Mouse (Mus musculus) kidney, embryonic 14.5 days (tissue): ENCODE measurements around the gene Lpin3. TPM values are rescaled to one million over a fixed set of nuclear protein-coding genes. Genes with fewer than 3 reads are reported as not detected.

Source experiments
- ATAC-seq: fragments of 200-750 bp; cut with Nextera tagmentation; 2 replicates; pipeline ENCODE4 v1.8.0; 2017; ENCODE audit warnings: moderate number of reproducible peaks, mild to moderate bottlenecking, moderate TSS enrichment, moderate library complexity; ENCODE audit not compliant: low FRiP score, low TSS enrichment
- H3K27ac ChIP-seq: fragments of 300-500 bp; sonication (generic); 2 replicates; pipeline ENCODE4 v1.5.1; 2014; ENCODE audit warnings: low read depth, mild to moderate bottlenecking, low read length, moderate library complexity, mixed read lengths
- H3K27me3 ChIP-seq: fragments of 300-500 bp; sonication (generic); 2 replicates; pipeline ENCODE4 v1.6.1; 2014; ENCODE audit warnings: mild to moderate bottlenecking, low read length; ENCODE audit not compliant: control insufficient read depth, insufficient read depth
- H3K36me3 ChIP-seq: fragments of 300-500 bp; sonication (generic); 2 replicates; pipeline ENCODE4 v1.6.1; 2014; ENCODE audit warnings: low read length, mixed read lengths; ENCODE audit not compliant: control insufficient read depth, insufficient read depth
- H3K4me1 ChIP-seq: fragments of 300-500 bp; sonication (generic); 2 replicates; pipeline ENCODE4 v1.6.1; 2014; ENCODE audit warnings: low read length, mixed read lengths; ENCODE audit not compliant: control insufficient read depth, insufficient read depth
- H3K4me2 ChIP-seq: fragments of 300-500 bp; sonication (generic); replicated peaks from 2 replicates; pipeline ENCODE4 v1.6.1; 2014; ENCODE audit warnings: low read depth, mild to moderate bottlenecking, low read length
- H3K4me3 ChIP-seq: fragments of 300-500 bp; sonication (generic); 2 replicates; pipeline ENCODE4 v1.5.1; 2014; ENCODE audit warnings: mild to moderate bottlenecking, low read length
- H3K9ac ChIP-seq: fragments of 300-500 bp; sonication (generic); 2 replicates; pipeline ENCODE4 v1.6.1; 2014; ENCODE audit warnings: low read depth, mild to moderate bottlenecking, low read length, moderate library complexity
- H3K9me3 ChIP-seq: fragments of 300-500 bp; sonication (generic); 2 replicates; pipeline ENCODE4 v1.6.1; 2016; ENCODE audit warnings: low read length; ENCODE audit not compliant: control insufficient read depth
- WGBS: fragments of 180-500 bp; shearing (Covaris S2); extraction: QIAGEN DNeasy Blood & Tissue Kit; methylation state at CpG from one replicate; pipeline ENCODE4 v1.1.7; 2014; 5-methylcytosine and 5-hydroxymethylcytosine counted together
- polyA plus RNA-seq: library from polyadenylated mRNA; unstranded; fragments of >200 nt; fragmentation: Nextera tagmentation; extraction: Ambion mirVana; gene quantifications from 2 replicates; pipeline ENCODE4 v1.2.1, GENCODE M21; 2014

The Lpin3 gene
- polyA plus RNA-seq, 1 experiment from 2014 or later = 1.9 TPM

DNA sequence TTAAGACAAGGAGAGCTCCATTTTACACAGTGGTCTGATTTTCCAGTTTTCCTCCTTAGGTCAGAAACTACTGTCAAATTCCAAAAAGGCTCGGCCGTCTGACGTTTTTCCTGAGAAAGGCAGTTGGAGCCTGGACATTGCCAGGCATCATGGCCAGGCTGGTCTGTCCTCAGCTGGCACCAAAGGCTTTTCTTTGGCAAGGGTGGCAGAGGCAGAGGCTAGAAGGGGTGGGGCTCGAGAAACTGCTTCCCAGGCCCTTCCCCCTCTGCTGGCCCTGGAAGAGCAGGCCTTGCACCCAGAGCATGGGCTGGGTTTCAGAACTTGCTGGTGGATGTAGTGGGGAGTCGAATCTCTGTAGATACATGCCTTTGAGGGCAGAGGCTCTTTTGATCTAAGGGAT is 2.0 kb downstream of the Lpin3 start:
- H3K27ac ChIP-seq = no peak overlapping the region
- no peaks in the 10 kb centered on the region for H3K9me3 ChIP-seq
- H3K9ac ChIP-seq = no peak overlapping the region
- no peaks in the 10 kb centered on the region for H3K36me3 ChIP-seq
- H3K27me3 ChIP-seq = no peaks in the 10 kb centered on the region
- no peak overlapping the region for H3K4me2 ChIP-seq
- 78% methylated on average over 5 of the region's 5 CpGs for WGBS
- H3K4me1 ChIP-seq = no peaks in the 10 kb centered on the region
- no peak for ATAC-seq
- H3K4me3 ChIP-seq = no peak overlapping the region

DNA sequence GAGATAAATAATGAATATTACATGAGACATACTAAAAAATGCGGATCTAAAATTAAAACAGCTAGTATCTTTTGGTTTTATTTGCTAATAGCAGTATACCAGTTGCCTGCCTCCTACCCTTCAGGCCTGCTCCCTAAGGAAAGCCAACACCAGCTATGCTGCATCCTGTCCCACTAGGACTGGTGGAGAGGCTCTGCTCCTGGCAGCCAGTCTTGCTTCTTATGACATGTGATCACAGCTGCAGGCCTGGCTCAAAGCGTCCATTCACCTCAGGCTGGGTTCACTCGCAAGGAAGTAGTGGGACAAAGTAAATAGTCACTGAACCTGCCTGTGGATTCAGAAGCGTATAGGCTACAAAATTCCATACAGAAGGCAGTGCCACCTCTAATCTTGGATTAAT is 3.4 kb downstream of the Lpin3 start:
- ATAC-seq = no peak
- Histone ChIP-seq H3K27ac (no peak overlapping the region), H3K4me2 (no peak overlapping the region), H3K9me3 (no peaks in the 10 kb centered on the region), H3K4me1 (no peaks in the 10 kb centered on the region), H3K9ac (no peak overlapping the region), H3K4me3 (no peak overlapping the region), H3K27me3 (no peaks in the 10 kb centered on the region), H3K36me3 (no peaks in the 10 kb centered on the region)
- WGBS = 80% methylated on average over 4 of the region's 4 CpGs

GRCm38 (mm10) chr2:160884830-160885229 is 4.4 kb downstream of the Lpin3 start:
- H3K4me3 ChIP-seq = no peak overlapping the region
- H3K36me3 ChIP-seq = no peaks in the 10 kb centered on the region
- ATAC-seq = no peak
- H3K4me1 ChIP-seq = no peaks in the 10 kb centered on the region
- no peaks in the 10 kb centered on the region for H3K9me3 ChIP-seq
- H3K4me2 ChIP-seq = no peak overlapping the region
- 28% methylated on average over 2 of the region's 2 CpGs for WGBS
- no peak overlapping the region for H3K9ac ChIP-seq
- H3K27ac ChIP-seq = no peak overlapping the region
- H3K27me3 ChIP-seq = no peaks in the 10 kb centered on the region

GRCm38 (mm10) chr2:160886221-160886620 is 5.8 kb downstream of the Lpin3 start:
- Histone ChIP-seq H3K27ac (no peak overlapping the region), H3K9me3 (no peaks in the 10 kb centered on the region), H3K4me3 (no peak overlapping the region), H3K4me2 (no peak overlapping the region), H3K9ac (no peak overlapping the region), H3K36me3 (no peaks in the 10 kb centered on the region), H3K4me1 (no peaks in the 10 kb centered on the region), H3K27me3 (no peaks in the 10 kb centered on the region)
- WGBS = 77% methylated on average over 3 of the region's 3 CpGs
- no peak for ATAC-seq

DNA sequence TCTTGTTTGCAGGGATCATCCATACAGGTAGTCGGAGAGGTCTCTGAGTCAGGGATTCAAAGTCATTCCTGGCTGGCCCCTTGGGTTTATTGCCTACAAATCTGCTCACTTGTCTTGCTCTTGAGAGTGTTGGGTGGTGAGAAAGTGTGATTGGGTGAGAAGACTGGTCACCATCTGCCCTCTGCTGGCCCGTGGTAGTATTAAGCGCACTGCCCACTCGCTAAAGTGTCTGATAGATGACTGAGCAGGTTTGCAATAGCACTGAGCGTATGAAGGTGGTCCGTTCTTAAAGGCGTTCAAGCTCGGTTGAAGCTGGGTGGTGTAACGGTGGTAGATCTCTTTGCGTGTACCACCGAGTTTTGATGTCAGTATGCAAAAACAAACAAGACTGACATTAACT is 6.8 kb downstream of the Lpin3 start:
- Histone ChIP-seq H3K9ac (no peak overlapping the region), H3K27me3 (no peaks in the 10 kb centered on the region), H3K4me2 (peak overlapping the region; percentile 92), H3K27ac (no peak overlapping the region), H3K4me1 (no peaks in the 10 kb centered on the region), H3K9me3 (no peaks in the 10 kb centered on the region), H3K4me3 (peak overlapping the region; percentile 48), H3K36me3 (no peaks in the 10 kb centered on the region)
- whole genome bisulfite sequencing = 1% methylated on average over 11 of the region's 11 CpGs
- ATAC-seq = peak; percentile 83

DNA sequence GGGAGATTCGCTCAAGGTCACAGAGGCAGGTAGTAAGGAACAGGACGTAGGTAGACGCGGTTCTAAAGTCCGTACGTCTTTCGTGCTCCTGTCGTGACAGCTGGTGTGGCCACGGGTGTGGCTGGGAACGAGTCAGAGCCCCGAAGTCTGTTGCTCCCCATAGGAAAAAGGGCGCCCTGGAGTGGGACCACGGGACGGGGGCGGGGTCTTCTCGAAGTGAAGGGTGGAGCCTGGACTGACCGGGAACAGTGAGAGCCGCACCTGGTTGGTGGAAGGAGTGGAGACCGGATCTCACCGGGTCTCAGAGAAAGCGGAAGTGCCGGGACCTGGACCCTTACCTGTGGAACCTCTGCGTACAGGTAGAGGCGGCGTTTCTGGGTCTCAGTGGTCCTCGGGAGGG is 7.4 kb downstream of the Lpin3 start:
- Histone ChIP-seq H3K9ac (peak overlapping the region; percentile 57), H3K4me2 (peak overlapping the region; percentile 92), H3K4me1 (no peaks in the 10 kb centered on the region), H3K9me3 (no peaks in the 10 kb centered on the region), H3K27me3 (no peaks in the 10 kb centered on the region), H3K27ac (no peak overlapping the region), H3K36me3 (no peaks in the 10 kb centered on the region), H3K4me3 (peak overlapping the region; percentile 48)
- WGBS = under 1% methylated on average over 26 of the region's 26 CpGs
- ATAC-seq = peak; percentile 88

- H3K27me3 ChIP-seq = no peaks in the 10 kb centered on the region
- no peaks in the 10 kb centered on the region for H3K4me1 ChIP-seq
- H3K4me3 ChIP-seq = no peak overlapping the region
- no peak overlapping the region for H3K4me2 ChIP-seq
- no peak overlapping the region for H3K9ac ChIP-seq
- H3K9me3 ChIP-seq = peaks cover 4% of the 10 kb centered on the region; the same call in 1 of the 2 replicates
- no peak overlapping the region for H3K27ac ChIP-seq
- WGBS = 79% methylated on average over 5 of the region's 5 CpGs
- no peaks in the 10 kb centered on the region for H3K36me3 ChIP-seq
- no peak for ATAC-seq
Observed at GRCm38 (mm10) chr2:160891045-160891444, 10.6 kb downstream of the Lpin3 start.

- H3K27ac ChIP-seq = no peak overlapping the region
- no peak for ATAC-seq
- H3K4me1 ChIP-seq = no peaks in the 10 kb centered on the region
- no peaks in the 10 kb centered on the region for H3K27me3 ChIP-seq
- 80% methylated on average over 9 of the region's 9 CpGs for WGBS
- H3K4me2 ChIP-seq = no peak overlapping the region
- H3K9me3 ChIP-seq = peaks cover 4% of the 10 kb centered on the region; the same call in 1 of the 2 replicates
- no peak overlapping the region for H3K9ac ChIP-seq
- H3K36me3 ChIP-seq = no peaks in the 10 kb centered on the region
- H3K4me3 ChIP-seq = no peak overlapping the region
Observed at GRCm38 (mm10) chr2:160891697-160892096, 11.2 kb downstream of the Lpin3 start.

GRCm38 (mm10) chr2:160901656-160902412 is 21.4 kb downstream of the Lpin3 start:
- Histone ChIP-seq H3K27me3 (no peaks in the 10 kb centered on the region), H3K9me3 (no peaks in the 10 kb centered on the region), H3K9ac (no peak overlapping the region), H3K4me2 (no peak overlapping the region), H3K4me3 (no peak overlapping the region), H3K27ac (no peak overlapping the region), H3K36me3 (no peaks in the 10 kb centered on the region), H3K4me1 (no peaks in the 10 kb centered on the region)
- ATAC-seq = no peak
- 84% methylated on average over 7 of the region's 7 CpGs for WGBS
